Mouse (Mus musculus) T-helper 17 cell (primary cell): Measurements from ENCODE around the gene March1.
"Not testable (repeated sequence)": the region's sequence is repeated elsewhere in the genome, so short reads cannot be mapped to it uniquely, and the experiment has no call there.

Experiments used
- in situ Hi-C, 2 experiments: fragments of 300-600 bp; cut with MboI, MseI; formaldehyde crosslinking; loops; 1 replicate in 1 of 2; 2 replicates in 1 of 2; pipeline ENCODE4 v1.15.1; 2025; ENCODE audit warnings: high pct_unique_total_duplicates in 2 of 2

March1 gene

DNA sequence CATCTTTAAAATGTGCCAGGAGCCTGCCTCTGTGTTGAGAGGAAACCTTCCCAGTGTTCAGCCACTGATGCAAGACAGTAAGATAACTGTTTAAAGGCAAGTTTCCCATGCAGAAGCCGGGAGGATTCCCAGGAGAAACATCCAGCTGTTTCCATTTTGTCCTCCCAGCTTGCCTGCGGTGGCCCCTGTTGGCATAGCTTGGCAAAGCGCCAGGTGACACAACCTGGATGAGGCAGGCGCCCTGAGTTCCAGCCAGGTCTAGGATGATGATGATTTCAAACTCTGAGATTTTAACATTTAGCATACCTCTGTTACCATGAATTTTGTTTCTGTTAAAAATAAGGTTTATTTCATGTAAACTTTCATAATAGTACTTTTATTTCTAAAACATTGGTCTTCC, 651.8 kb downstream of the March1 start:
- in situ Hi-C loops: no loop called here

- in situ Hi-C loops: no loop called here
Measured at GRCm38 (mm10) chr8:66270116-66270515, 652.4 kb downstream of the March1 start.

- in situ Hi-C loops: no loop called here
Measured at GRCm38 (mm10) chr8:66317824-66318223, 700.1 kb downstream of the March1 start.

DNA sequence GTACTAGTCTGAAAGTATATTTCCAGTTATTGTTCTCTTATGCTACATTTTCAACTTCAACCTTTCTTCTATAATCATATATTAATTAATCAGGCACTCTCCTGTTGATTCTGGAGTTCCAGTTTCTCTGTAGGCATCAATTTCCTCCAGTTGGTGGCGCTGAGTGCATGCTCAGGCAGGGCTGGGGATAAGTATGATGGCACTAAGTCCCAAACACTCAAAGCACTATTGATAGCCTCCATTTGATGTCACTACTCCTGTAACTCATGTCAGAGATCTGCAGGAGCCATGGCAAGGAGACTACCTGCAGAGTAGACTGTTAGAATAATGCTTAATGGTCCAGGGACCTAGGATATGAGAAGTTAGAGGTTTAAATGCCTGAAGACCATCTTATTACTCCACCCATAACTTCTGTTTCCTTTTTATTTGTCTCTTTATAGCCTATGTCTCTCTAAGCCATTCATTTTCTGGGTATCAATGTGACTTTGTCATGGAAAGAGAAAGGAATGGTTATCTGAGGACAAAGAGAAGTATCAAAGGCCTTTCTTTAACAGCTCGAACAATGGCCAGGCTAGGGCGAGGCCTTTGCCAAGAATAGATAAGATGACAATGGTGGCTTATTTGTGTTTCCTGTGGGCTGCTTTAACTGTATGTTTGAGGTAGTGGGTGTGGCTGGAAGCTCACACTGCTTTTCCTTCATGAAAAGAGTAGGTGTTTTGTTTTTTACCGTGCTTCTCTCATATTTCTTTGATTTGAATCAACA, 705.5 kb downstream of the March1 start:
- in situ Hi-C loops: no loop called here

DNA sequence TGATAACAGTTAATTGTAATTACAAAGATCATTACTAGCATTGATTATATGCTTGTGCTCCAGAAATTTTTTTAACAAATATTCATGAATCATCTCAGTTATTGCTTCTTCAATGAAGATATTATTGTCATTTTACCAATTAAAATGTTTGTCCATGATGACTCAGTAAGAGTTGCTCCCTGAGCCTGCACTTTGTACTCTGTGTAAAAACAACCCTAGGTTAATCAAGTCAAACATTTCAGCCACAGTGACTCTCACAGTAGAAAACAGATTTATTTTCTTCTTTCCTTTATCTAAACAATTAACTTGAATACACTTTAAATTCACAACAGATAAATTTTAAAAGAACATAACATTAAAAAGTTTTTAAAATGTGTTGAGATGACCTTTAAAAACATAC, 708.7 kb downstream of the March1 start:
- in situ Hi-C loops: loop anchor here in 1 of 2 experiments (5.0 kb wide), 1 partner anchor 101 kb away; no protein-coding TSS in a partner anchor

DNA sequence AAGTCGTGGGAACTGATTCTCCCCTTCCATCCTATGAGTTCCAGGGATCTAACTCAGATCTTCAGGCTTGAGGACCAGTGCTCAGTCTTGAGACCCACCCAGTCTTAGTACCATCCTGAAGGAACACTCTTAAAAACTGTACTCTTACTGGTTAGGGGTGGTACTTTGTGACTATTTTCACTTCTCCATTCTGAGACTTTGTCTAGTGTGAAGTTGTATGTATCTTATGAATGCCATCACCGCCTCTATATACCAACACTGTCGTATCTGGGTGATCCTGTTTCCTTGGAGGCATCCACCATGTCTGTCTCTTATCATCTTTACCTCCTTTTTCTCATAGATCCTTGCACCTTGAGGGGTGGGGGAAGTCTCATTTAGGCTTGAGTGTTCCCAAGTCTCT, 714.5 kb downstream of the March1 start:
- in situ Hi-C loops: no loop called here

DNA sequence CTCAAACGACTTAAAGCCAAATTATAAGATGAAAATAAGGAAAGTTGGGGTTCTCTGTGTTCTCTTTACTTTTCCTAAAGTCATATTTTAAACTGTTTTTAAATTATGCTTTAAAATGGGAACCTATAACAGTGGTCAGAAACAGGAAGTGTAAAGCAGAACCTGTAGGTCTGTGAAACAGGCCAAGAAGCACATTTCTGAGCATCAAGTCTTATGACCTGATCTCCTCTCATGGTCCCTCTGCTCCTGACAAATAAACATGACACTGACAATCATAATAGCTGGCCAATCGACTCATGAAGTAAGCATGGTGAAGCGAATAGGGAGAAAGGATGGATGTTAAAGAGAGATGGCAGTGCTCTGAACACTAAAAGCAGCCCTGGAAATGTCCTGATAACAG, 716.6 kb downstream of the March1 start:
- in situ Hi-C loops: no loop called here

DNA sequence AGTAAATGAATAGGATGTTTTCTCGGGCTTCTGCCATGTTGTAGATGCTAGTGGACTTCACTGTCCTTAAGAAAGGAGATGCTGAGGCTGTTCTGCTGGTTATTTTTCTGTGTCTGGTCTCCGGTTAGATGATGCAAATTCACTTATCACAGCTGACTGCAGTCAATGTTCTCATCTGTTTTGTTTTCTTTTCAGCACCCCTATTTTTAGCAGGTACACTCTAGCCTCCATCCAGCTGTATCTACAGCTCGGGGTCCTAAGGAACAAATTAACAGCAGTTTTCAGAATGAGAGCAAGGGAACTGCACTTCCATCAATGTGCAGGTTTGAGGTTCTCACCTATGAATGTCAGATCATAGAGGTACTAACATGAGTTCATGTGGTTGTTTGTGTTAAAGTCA, 721.9 kb downstream of the March1 start:
- in situ Hi-C loops: no loop called here

GRCm38 (mm10) chr8:66342928-66343327, 725.2 kb downstream of the March1 start:
- in situ Hi-C loops: no loop called here

GRCm38 (mm10) chr8:66362882-66363801, 745.4 kb downstream of the March1 start:
- in situ Hi-C loops: no loop called here

GRCm38 (mm10) chr8:66383694-66384373, 766.1 kb downstream of the March1 start:
- in situ Hi-C loops: no loop called here

DNA sequence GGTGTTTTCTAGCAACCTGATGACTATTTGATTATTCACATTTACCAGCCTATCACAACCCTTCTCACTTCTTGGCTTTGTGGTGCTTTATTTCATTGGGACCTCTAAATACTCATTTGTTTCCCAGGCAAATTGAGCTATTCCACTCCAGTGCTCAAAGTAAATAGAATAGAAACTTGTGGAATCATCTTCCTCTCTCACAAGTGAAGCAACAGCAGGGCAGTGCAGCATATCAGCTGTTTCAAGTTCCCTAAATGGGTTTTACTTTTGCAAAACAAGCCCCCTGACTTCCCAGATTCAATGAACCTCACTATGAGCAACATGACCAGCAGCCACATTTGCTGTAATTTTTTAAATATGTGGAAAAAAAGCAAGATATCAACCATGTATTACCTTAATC, 768.3 kb downstream of the March1 start:
- in situ Hi-C loops: no loop called here

- in situ Hi-C loops: no loop called here
Measured at GRCm38 (mm10) chr8:66388693-66389092, 771.0 kb downstream of the March1 start.

- in situ Hi-C loops: no loop called here
Measured at GRCm38 (mm10) chr8:66391554-66391953, 773.9 kb downstream of the March1 start.

- in situ Hi-C loops: no loop called here
Measured at GRCm38 (mm10) chr8:66392900-66393299, 775.2 kb downstream of the March1 start.

DNA sequence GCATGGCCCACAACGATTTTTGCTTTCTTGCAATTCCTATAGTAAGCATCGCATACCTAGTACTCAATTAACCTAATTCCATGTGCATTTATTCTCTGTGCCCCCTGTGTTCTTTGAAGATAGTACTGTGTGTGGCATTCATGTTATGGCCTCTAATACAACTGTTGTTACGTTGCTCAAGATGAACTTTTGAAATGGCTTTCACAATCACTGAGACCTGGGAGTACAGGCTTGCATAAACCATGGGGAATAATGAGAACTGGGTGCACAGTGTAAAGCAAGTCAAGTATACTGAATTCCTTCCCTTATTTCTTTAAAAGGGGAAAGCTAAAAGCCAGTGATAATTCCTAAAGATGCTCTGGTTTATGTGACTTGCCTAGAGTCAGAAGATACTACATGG, 776.4 kb downstream of the March1 start:
- in situ Hi-C loops: no loop called here

DNA sequence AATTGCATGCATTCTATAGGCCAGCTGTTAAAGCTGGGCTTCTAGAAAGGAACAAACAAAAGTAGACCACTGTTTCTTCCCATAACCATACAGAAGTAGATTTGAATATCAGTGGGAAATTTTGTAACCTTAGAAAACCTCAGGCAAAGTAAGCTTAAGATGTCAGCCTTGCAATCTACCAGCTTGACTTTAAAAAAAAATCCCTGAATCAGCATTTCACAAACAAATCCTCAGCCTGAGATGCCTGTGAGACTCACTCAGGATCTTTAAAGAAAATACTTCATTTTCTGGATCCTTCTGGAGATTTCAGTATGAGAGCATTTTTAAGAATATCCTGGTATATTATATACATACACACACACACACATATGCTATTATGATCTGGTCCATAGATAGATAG, 780.1 kb downstream of the March1 start:
- in situ Hi-C loops: no loop called here

DNA sequence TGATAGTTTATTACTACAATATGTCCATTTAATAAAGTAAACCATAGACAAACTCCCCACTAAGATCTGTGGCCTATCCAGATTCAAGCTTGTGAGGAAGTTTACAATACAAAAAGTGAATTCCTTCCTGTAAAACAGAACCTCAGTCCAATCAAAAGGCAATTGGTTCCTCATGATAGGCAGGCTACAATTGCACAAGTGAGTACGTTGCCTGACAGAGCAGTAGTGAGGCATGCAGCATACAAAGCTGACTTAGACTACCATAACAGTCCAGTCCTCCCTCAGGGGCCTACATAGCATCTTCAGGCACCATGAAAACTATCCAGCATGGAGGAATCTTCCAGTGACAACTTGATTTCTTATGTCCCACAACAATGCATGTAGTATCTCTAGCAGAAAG, 782.4 kb downstream of the March1 start:
- in situ Hi-C loops: no loop called here

DNA sequence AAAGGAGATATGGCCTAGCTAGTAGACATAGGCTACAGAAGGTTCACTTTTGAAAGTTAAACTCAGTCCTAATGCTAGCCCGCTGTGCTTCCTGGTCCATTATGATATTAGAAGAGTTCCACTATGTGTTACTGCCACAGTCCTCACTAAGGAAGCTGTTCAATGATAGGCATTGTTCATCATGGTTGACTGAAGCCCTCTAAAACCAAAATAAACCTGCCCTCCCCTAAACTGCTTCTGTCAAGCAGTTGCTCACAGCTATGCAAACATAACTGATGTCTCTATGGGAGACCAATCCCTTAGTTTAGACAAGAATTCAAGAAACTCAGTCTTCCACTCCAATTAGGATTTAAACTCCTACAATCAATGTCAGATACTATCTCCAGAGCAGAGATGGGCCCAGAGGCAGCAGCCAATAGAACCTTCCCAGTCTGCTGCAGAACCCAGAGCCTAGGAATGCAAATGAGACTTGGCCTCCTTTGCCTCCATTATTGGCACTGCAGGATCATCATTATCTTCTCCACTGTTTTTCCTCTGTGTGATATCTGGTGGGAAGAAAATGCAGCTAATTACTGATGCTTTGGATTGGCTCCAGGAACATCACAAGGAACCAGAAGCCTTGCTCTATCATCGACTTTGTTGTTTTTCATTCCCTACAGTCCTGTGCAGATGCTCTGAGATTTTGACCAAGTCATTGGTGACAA, 787.2 kb downstream of the March1 start:
- in situ Hi-C loops: no loop called here

- in situ Hi-C loops: not testable (repeated sequence)
Measured at GRCm38 (mm10) chr8:66405796-66406195, 788.1 kb downstream of the March1 start.

GRCm38 (mm10) chr8:66406596-66407361, 789.1 kb downstream of the March1 start:
- in situ Hi-C loops: no loop called here
